Mouse (Mus musculus) embryonic facial prominence, embryonic 11.5 days (tissue): ENCODE results near the gene Slc31a2. TPM values are rescaled to one million over a fixed set of nuclear protein-coding genes. Genes with fewer than 3 reads are reported as not detected.

Experiments
- ATAC-seq: fragments of 200-750 bp; cut with Nextera tagmentation; replicated peaks from 2 replicates; pipeline ENCODE4 v1.8.0; 2017; ENCODE audit warnings: low read depth; ENCODE audit not compliant: insufficient number of reproducible peaks, low FRiP score, low TSS enrichment
- DNase-seq: peaks from one replicate; pipeline ENCODE4 v3.0.0-alpha.2; 2015; ENCODE audit warnings: low spot score
- H3K27ac ChIP-seq: fragments of 300-500 bp; sonication (generic); replicated peaks from 2 replicates; pipeline ENCODE4 v1.5.1; 2014; ENCODE audit warnings: mild to moderate bottlenecking, low read depth, low read length, control low read depth
- H3K27me3 ChIP-seq: fragments of 300-500 bp; sonication (generic); 2 replicates; pipeline ENCODE4 v1.6.1; 2014; ENCODE audit warnings: mild to moderate bottlenecking, low read length, moderate library complexity, mixed read lengths; ENCODE audit not compliant: control insufficient read depth, insufficient read depth
- H3K36me3 ChIP-seq: fragments of 300-500 bp; sonication (generic); replicated peaks from 2 replicates; pipeline ENCODE4 v1.6.1; 2014; ENCODE audit warnings: low read depth, mild to moderate bottlenecking, low read length, moderate library complexity, mixed read lengths; ENCODE audit not compliant: control insufficient read depth, insufficient read depth
- H3K4me1 ChIP-seq: fragments of 300-500 bp; sonication (generic); 2 replicates; pipeline ENCODE4 v1.6.1; 2014; ENCODE audit warnings: low read length, mixed read lengths; ENCODE audit not compliant: control insufficient read depth, insufficient read depth
- H3K4me2 ChIP-seq: fragments of 300-500 bp; sonication (generic); 2 replicates; pipeline ENCODE4 v1.6.1; 2014; ENCODE audit warnings: low read depth, mild to moderate bottlenecking, control low read depth, low read length, moderate library complexity
- H3K4me3 ChIP-seq: fragments of 300-500 bp; sonication (generic); 2 replicates; pipeline ENCODE4 v1.5.1; 2014; ENCODE audit warnings: low read depth, low read length, control low read depth
- H3K9ac ChIP-seq: fragments of 300-500 bp; sonication (generic); replicated peaks from 2 replicates; pipeline ENCODE4 v1.6.1; 2014; ENCODE audit warnings: mild to moderate bottlenecking, control low read depth, low read length
- H3K9me3 ChIP-seq: fragments of 300-500 bp; sonication (generic); replicated peaks from 2 replicates; pipeline ENCODE4 v1.6.1; 2016; ENCODE audit warnings: mild to moderate bottlenecking, low read length, inconsistent platforms, mixed read lengths; ENCODE audit not compliant: control insufficient read depth
- WGBS: fragments of 180-500 bp; shearing (Covaris S2); extraction: QIAGEN DNeasy Blood & Tissue Kit; methylation state at CpG from one replicate; pipeline ENCODE4 v1.1.7; 2014; 5-methylcytosine and 5-hydroxymethylcytosine counted together
- polyA plus RNA-seq: library from polyadenylated mRNA; unstranded; fragments of >200 nt; fragmentation: Nextera tagmentation; extraction: Ambion mirVana; gene quantifications from 2 replicates; pipeline ENCODE4 v1.2.1, GENCODE M21; 2014

The Slc31a2 gene
- polyA plus RNA-seq, 1 experiment from 2014 or later: 7.9 TPM

DNA sequence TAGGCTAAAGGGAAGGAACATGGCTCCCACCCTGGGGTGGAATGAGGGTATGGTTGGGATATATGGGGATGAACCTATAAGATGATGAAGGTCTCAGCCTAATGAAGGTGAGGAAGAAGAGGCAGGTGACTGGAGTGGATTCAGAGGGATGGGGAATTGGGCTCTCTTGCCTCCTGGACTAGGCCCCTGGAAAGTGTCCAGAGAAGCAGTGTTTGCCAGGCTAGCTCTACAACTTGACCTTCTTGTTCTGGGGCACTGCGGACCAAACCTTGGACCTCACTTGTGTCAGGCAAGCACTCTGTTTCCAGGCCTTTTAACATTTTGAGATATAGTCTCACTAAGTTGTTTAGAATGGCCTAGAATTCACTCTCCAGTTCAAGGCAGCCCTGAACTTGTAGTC, 32.4 kb downstream of the Slc31a2 start:
- no peaks in the 10 kb centered on the region for H3K27me3 ChIP-seq
- H3K27ac ChIP-seq: no peak overlapping the region
- no peak overlapping the region for H3K4me3 ChIP-seq
- no peak for ATAC-seq
- H3K9ac ChIP-seq: no peak overlapping the region
- H3K9me3 ChIP-seq: no peaks in the 10 kb centered on the region
- H3K4me1 ChIP-seq: no peaks in the 10 kb centered on the region
- WGBS: 87% methylated on average over 1 of the region's 1 CpGs
- H3K36me3 ChIP-seq: no peaks in the 10 kb centered on the region; the same call in 1 of the 2 replicates
- DNase-seq: no peak
- H3K4me2 ChIP-seq: no peak overlapping the region

DNA sequence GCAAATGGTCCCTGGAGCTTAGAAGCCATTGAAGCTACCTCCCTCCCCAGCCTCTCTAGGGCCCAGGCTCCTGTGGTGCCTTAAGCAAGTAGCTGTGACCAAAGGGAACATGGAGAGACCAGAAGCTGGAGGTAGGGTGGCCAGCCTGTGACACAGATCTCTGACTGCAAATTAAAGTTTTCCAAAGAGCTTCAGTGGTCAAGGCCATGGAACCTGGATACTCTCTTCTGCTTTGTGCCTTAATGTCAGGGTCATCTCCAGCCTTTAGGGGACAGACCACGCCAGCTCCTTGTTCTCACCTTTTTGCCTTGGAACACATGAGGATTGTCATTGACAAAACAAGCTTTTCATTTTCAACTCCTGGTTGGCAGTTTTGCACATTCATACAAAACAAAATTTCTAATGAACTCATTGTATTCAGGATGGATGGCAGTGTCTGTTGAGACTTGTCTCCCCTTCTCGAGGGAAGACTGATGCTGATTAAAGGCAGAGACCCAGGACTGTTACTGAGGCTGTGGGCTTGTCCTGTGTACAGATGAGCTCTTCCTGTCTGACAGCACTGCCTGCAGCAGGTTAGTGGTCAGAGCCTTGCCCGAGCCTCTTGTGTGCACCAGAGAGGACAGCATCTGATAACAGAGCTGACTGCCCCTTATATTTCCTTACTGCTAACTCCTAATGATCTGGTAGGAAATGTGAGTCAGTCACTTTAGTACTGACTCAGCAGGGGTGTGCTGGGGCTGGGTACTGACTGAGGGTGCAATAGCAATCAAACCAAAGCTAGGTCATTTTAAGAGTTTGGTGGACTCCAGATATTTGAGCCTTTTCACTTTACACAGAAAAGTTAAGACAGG, 35.1 kb downstream of the Slc31a2 start:
- no peak for ATAC-seq
- Histone ChIP-seq H3K36me3 (no peaks in the 10 kb centered on the region; the same call in 1 of the 2 replicates), H3K4me3 (no peak overlapping the region), H3K4me1 (no peaks in the 10 kb centered on the region), H3K27ac (no peak overlapping the region), H3K9me3 (no peaks in the 10 kb centered on the region), H3K27me3 (no peaks in the 10 kb centered on the region), H3K9ac (no peak overlapping the region), H3K4me2 (no peak overlapping the region)
- DNase-seq: no peak
- WGBS: 80% methylated on average over 3 of the region's 3 CpGs

GRCm38 (mm10) chr4:62300001-62300400, 37.6 kb downstream of the Slc31a2 start:
- WGBS: 84% methylated on average over 2 of the region's 2 CpGs
- no peaks in the 10 kb centered on the region; the same call in none of the 2 replicates for H3K36me3 ChIP-seq
- H3K4me1 ChIP-seq: no peaks in the 10 kb centered on the region
- no peak overlapping the region for H3K27ac ChIP-seq
- no peak overlapping the region for H3K4me2 ChIP-seq
- H3K9me3 ChIP-seq: no peaks in the 10 kb centered on the region
- no peak for ATAC-seq
- H3K4me3 ChIP-seq: no peak overlapping the region
- no peak overlapping the region for H3K9ac ChIP-seq
- no peak for DNase-seq
- no peaks in the 10 kb centered on the region for H3K27me3 ChIP-seq

DNA sequence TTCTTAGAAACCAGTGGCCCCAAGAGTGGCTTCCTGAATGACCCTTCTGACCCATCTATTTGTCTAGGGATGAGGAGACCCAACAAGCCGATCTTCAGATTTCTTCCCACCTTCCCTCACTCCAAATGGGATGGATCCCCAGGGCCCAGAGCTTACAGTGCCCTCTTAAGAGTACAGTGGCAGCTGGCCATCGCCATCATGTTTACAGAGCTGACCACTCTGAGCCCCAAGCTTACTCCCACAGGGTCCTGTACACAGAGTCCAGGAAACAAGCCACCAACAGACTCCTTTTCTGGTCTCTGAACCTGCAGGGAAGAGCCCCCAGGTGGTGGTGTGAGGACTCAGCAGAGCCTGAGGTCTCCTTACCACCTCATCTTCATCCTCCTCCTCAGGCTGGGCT, 40.4 kb downstream of the Slc31a2 start:
- Histone ChIP-seq H3K9me3 (no peaks in the 10 kb centered on the region), H3K27ac (no peak overlapping the region), H3K27me3 (no peaks in the 10 kb centered on the region), H3K4me2 (no peak overlapping the region), H3K4me1 (no peaks in the 10 kb centered on the region), H3K4me3 (no peak overlapping the region), H3K36me3 (no peaks in the 10 kb centered on the region; the same call in none of the 2 replicates), H3K9ac (no peak overlapping the region)
- WGBS: 52% methylated on average over 2 of the region's 2 CpGs
- DNase-seq (no peak), ATAC-seq (no peak)

GRCm38 (mm10) chr4:62303288-62303687, 40.9 kb downstream of the Slc31a2 start:
- Histone ChIP-seq H3K4me3 (no peak overlapping the region), H3K4me2 (no peak overlapping the region), H3K36me3 (no peaks in the 10 kb centered on the region; the same call in none of the 2 replicates), H3K27ac (no peak overlapping the region), H3K9ac (no peak overlapping the region), H3K27me3 (no peaks in the 10 kb centered on the region), H3K9me3 (no peaks in the 10 kb centered on the region), H3K4me1 (no peaks in the 10 kb centered on the region)
- WGBS: 78% methylated on average over 1 of the region's 1 CpGs
- no peak for DNase-seq
- ATAC-seq: no peak

- H3K27ac ChIP-seq: no peak overlapping the region
- H3K27me3 ChIP-seq: no peaks in the 10 kb centered on the region
- no peak overlapping the region for H3K4me2 ChIP-seq
- no peak overlapping the region for H3K9ac ChIP-seq
- no peak overlapping the region for H3K4me3 ChIP-seq
- WGBS: 88% methylated on average over 1 of the region's 1 CpGs
- no peak for ATAC-seq
- no peaks in the 10 kb centered on the region; the same call in none of the 2 replicates for H3K36me3 ChIP-seq
- no peak for DNase-seq
- no peaks in the 10 kb centered on the region for H3K4me1 ChIP-seq
- no peaks in the 10 kb centered on the region for H3K9me3 ChIP-seq
Measured at GRCm38 (mm10) chr4:62306301-62306700, 43.9 kb downstream of the Slc31a2 start.

DNA sequence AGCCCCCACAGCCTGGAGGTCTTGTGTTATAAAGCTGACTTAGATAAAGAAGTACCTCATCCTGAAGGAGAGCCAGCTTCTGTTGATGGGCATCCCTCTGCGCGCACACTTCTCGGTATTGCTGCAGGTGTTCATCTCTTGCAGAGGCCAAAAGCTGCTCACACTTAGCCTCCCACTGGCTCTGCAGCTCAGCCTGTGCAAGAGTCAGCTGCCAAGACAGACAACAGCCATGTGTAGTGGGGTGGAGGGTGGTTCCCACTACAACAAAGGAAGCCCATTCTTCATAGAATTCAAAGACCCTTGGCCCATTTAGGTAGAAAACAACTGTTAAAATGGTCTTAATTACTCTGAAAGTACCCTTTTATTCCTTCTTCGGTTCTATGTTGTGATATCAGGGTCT, 44.5 kb downstream of the Slc31a2 start:
- Histone ChIP-seq H3K36me3 (no peaks in the 10 kb centered on the region; the same call in none of the 2 replicates), H3K4me3 (no peak overlapping the region), H3K27ac (no peak overlapping the region), H3K9ac (no peak overlapping the region), H3K27me3 (no peaks in the 10 kb centered on the region), H3K9me3 (no peaks in the 10 kb centered on the region), H3K4me2 (no peak overlapping the region), H3K4me1 (no peaks in the 10 kb centered on the region)
- DNase-seq (no peak), ATAC-seq (no peak)
- WGBS: 83% methylated on average over 4 of the region's 4 CpGs

DNA sequence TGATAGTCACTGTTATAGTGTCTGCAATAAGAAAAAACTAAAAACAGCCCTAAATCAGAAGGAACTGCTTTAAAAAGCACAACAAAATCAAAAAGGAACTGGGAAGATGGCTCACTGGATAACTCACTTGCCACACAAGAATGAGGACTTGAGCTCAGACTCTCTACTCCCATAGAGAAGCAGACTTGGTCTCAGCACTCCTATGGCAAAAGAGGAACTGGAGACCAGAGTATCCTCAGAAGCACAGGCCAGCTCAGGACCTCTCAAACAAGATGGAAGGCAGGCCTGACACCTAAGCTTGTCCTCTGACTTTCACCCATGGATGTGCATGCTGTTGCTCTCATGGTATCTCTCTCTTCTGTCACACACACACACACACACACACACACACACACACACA, 46.0 kb downstream of the Slc31a2 start:
- H3K4me3 ChIP-seq: no peak overlapping the region
- DNase-seq: no peak
- H3K36me3 ChIP-seq: no peaks in the 10 kb centered on the region; the same call in none of the 2 replicates
- no peak overlapping the region for H3K4me2 ChIP-seq
- no peaks in the 10 kb centered on the region for H3K9me3 ChIP-seq
- ATAC-seq: no peak
- H3K27ac ChIP-seq: no peak overlapping the region
- H3K9ac ChIP-seq: no peak overlapping the region
- no peaks in the 10 kb centered on the region for H3K27me3 ChIP-seq
- no peaks in the 10 kb centered on the region for H3K4me1 ChIP-seq
